In genomic region chr2:30371544-30371943, GRCm38 (mm10) we compare ENCODE assay signal across 26 mouse cellular contexts. TPM values are rescaled to one million over a fixed set of nuclear protein-coding genes. Genes with fewer than 3 reads are reported as not detected.
DNase-seq lines count a peak whose midpoint lies in the region; ATAC-seq and TF ChIP-seq lines count a peak whose summit lies in the region.
"Had no signal": no experiment of that assay in that cellular context is flagged by ENCODE, and none has a peak within 500 bp of the region (broad histone marks: within the 10 kb centered on the region; RNA-seq: fewer than 3 reads in every experiment).

No protein-coding gene starts in this region.

- DNase-seq in lung, adult 18-20 months: peak; percentile 74 to 82
- peak; percentile 70 for DNase-seq in lung, postnatal 0 days (ENCODE audit: low spot score)
- DNase-seq in lung, postnatal 14 days: peak; percentile 41
- peak; percentile 82 for DNase-seq in lung, postnatal 36 days
- no peak for DNase-seq in adipocyte (ENCODE audit: low spot score)
- DNase-seq in neural tube, embryonic 10.5 days (ENCODE audit: extremely low spot score, low spot score): no peak
- DNase-seq in embryo, embryonic 10.5 days (ENCODE audit: low spot score): no peak
- DNase-seq: adrenal gland, adult 2 months; adrenal gland, postnatal 10 days; adrenal gland, postnatal 25 days; B cell, adult 2 months; cerebellum, adult 11 months; cerebellum, adult 18-20 months; cerebellum, adult 8-10 months; cerebellum, postnatal 10 days; cerebellum, postnatal 25 days; forebrain, postnatal 0 days had no signal

- no peaks in the 10 kb centered on the region for H3K4me1 ChIP-seq in lung, postnatal 0 days (ENCODE audit: insufficient read depth, low read depth, low read length)
- H3K4me1 ChIP-seq: embryonic facial prominence, embryonic 12.5 days; forebrain, embryonic 13.5 days; forebrain, embryonic 15.5 days had no signal

- no peak for TF ChIP-seq CTCF in lung, postnatal 0 days (IDR thresholded peaks at IDR 0.05)

- H3K4me2 ChIP-seq in lung, postnatal 0 days (replicated peaks; ENCODE audit: low read depth, low read length): no peak overlapping the region
- H3K4me2 ChIP-seq: embryonic facial prominence, embryonic 12.5 days; forebrain, embryonic 13.5 days; forebrain, embryonic 15.5 days had no signal

- no peak overlapping the region for H3K9ac ChIP-seq in lung, postnatal 0 days (replicated peaks; ENCODE audit: low read depth)
- H3K9ac ChIP-seq: embryonic facial prominence, embryonic 12.5 days; forebrain, embryonic 13.5 days; forebrain, embryonic 15.5 days; forebrain, postnatal 0 days had no signal

- H3K27ac ChIP-seq in lung, postnatal 0 days (ENCODE audit: low read length): no peak overlapping the region
- H3K27ac ChIP-seq: embryonic facial prominence, embryonic 10.5 days; embryonic facial prominence, embryonic 12.5 days; forebrain, embryonic 13.5 days; forebrain, embryonic 15.5 days had no signal

- no peak for TF ChIP-seq EP300 in lung, postnatal 0 days (IDR thresholded peaks at IDR 0.05)

- H3K9me3 ChIP-seq in lung, postnatal 0 days (ENCODE audit: low read length): no peaks in the 10 kb centered on the region
- H3K9me3 ChIP-seq: embryonic facial prominence, embryonic 10.5 days; embryonic facial prominence, embryonic 12.5 days; forebrain, embryonic 13.5 days; forebrain, embryonic 15.5 days; G1E had no signal

- H3K27me3 ChIP-seq in lung, postnatal 0 days (replicated peaks; ENCODE audit: insufficient read depth, low read length): no peaks in the 10 kb centered on the region
- H3K27me3 ChIP-seq: CH12.LX; embryonic facial prominence, embryonic 12.5 days; forebrain, embryonic 13.5 days; forebrain, embryonic 15.5 days; Patski had no signal

- no peak overlapping the region for H3K4me3 ChIP-seq in lung, postnatal 0 days (ENCODE audit: low read depth, low read length)
- H3K4me3 ChIP-seq: embryonic facial prominence, embryonic 10.5 days; embryonic facial prominence, embryonic 12.5 days; forebrain, embryonic 13.5 days; forebrain, embryonic 15.5 days had no signal

- 71% methylated on average over 8 of the region's 8 CpGs for WGBS in lung, postnatal 0 days

- peak; percentile 86 for ATAC-seq in lung, postnatal 0 days
- ATAC-seq: activated CD4-positive, CD25-positive, alpha-beta regulatory T cell, adult 4 months; CD4-positive, CD25-positive, alpha-beta regulatory T cell, adult 4 months; forebrain, embryonic 13.5 days; forebrain, embryonic 15.5 days; forebrain, postnatal 0 days; Patski had no signal

- peaks cover 31% of the 10 kb centered on the region; the same call in 1 of the 2 replicates for H3K36me3 ChIP-seq in lung, postnatal 0 days (ENCODE audit: insufficient read depth, low read length)

RNA-seq across cellular contexts. Expression of gene Miga2, which starts 7.5 kb away (rescaled TPM):
- polyA plus RNA-seq in lung, postnatal 0 days (2015; fragmentation: Nextera tagmentation; extraction: Ambion mirVana): 13.8 and 14.9 TPM in 2 replicates

RNA-seq across cellular contexts. Expression of gene Sh3glb2, which starts 12.4 kb away (rescaled TPM):
- 58.9 and 64.9 TPM in 2 replicates for polyA plus RNA-seq in lung, postnatal 0 days (2015; fragmentation: Nextera tagmentation; extraction: Ambion mirVana)

RNA-seq across cellular contexts. Expression of gene Dolpp1, which starts 20.5 kb away (rescaled TPM):
- polyA plus RNA-seq in lung, postnatal 0 days (2015; fragmentation: Nextera tagmentation; extraction: Ambion mirVana): 25.0 and 26.1 TPM in 2 replicates

RNA-seq across cellular contexts. Expression of gene Crat, which starts 44.1 kb away (rescaled TPM):
- 36.5 and 37.4 TPM in 2 replicates for polyA plus RNA-seq in lung, postnatal 0 days (2015; fragmentation: Nextera tagmentation; extraction: Ambion mirVana)

RNA-seq across cellular contexts. Expression of gene Ptpa, which starts 44.3 kb away (rescaled TPM):
- 88.0 and 93.3 TPM in 2 replicates for polyA plus RNA-seq in lung, postnatal 0 days (2015; fragmentation: Nextera tagmentation; extraction: Ambion mirVana)

Comparison
In these comparisons a context has a peak if more than half of its experiments do, and no peak if none do; other contexts are left out.
1. DNase-seq: peak in lung, adult 18-20 months (2 of 2), lung, postnatal 0 days (single experiment), lung, postnatal 14 days (single experiment) and lung, postnatal 36 days (single experiment); none in adipocyte (single experiment), neural tube, embryonic 10.5 days (single experiment) and embryo, embryonic 10.5 days (single experiment).